Mouse (Mus musculus) midbrain, embryonic 11.5 days (tissue): ENCODE data around the gene Col27a1. TPM values are rescaled to one million over a fixed set of nuclear protein-coding genes. Genes with fewer than 3 reads are reported as not detected.

Source experiments
- ATAC-seq: fragments of 200-750 bp; cut with Nextera tagmentation; 2 replicates; pipeline ENCODE4 v1.8.0; 2017; ENCODE audit warnings: moderate TSS enrichment, moderate library complexity; ENCODE audit not compliant: low FRiP score
- DNase-seq: peaks from one replicate; pipeline ENCODE4 v3.0.0; 2015; ENCODE audit warnings: low spot score; ENCODE audit errors: missing footprints
- H3K27ac ChIP-seq: fragments of 300-500 bp; sonication (generic); 2 replicates; pipeline ENCODE4 v1.5.1; 2014; ENCODE audit warnings: low read depth, low read length
- H3K27me3 ChIP-seq: fragments of 300-500 bp; sonication (generic); 2 replicates; pipeline ENCODE4 v1.6.1; 2014; ENCODE audit warnings: mild to moderate bottlenecking, low read length, moderate library complexity, mixed read lengths; ENCODE audit not compliant: control insufficient read depth, insufficient read depth
- H3K36me3 ChIP-seq: fragments of 300-500 bp; sonication (generic); 2 replicates; pipeline ENCODE4 v1.6.1; 2014; ENCODE audit warnings: mild to moderate bottlenecking, low read length, moderate library complexity, mixed read lengths; ENCODE audit not compliant: control insufficient read depth, insufficient read depth
- H3K4me1 ChIP-seq: fragments of 300-500 bp; sonication (generic); 2 replicates; pipeline ENCODE4 v1.6.1; 2014; ENCODE audit warnings: low read length; ENCODE audit not compliant: control insufficient read depth, insufficient read depth
- H3K4me2 ChIP-seq: fragments of 300-500 bp; sonication (generic); 2 replicates; pipeline ENCODE4 v1.6.1; 2014; ENCODE audit warnings: mild to moderate bottlenecking, moderate library complexity
- H3K4me3 ChIP-seq: fragments of 300-500 bp; sonication (generic); 2 replicates; pipeline ENCODE4 v1.5.1; 2014; ENCODE audit warnings: low read depth, low read length
- H3K9ac ChIP-seq: fragments of 300-500 bp; sonication (generic); 2 replicates; pipeline ENCODE4 v1.6.1; 2014; ENCODE audit warnings: low read length
- H3K9me3 ChIP-seq: fragments of 300-500 bp; sonication (generic); 2 replicates; pipeline ENCODE4 v1.6.1; 2016; ENCODE audit warnings: low read length; ENCODE audit not compliant: control insufficient read depth
- WGBS: fragments of 180-500 bp; shearing (Covaris S2); extraction: QIAGEN DNeasy Blood & Tissue Kit; methylation state at CpG from one replicate; pipeline ENCODE4 v1.1.7; 2014; 5-methylcytosine and 5-hydroxymethylcytosine counted together
- polyA plus RNA-seq: library from polyadenylated mRNA; unstranded; fragments of >200 nt; fragmentation: Nextera tagmentation; extraction: Ambion mirVana; gene quantifications from 2 replicates; pipeline ENCODE4 v1.2.1, GENCODE M21; 2014

The Col27a1 gene
- polyA plus RNA-seq, 1 experiment from 2014 or later: 2.3 TPM

- no peak overlapping the region for H3K4me3 ChIP-seq
- H3K27me3 ChIP-seq: no peaks in the 10 kb centered on the region
- no peak for DNase-seq
- H3K4me2 ChIP-seq: no peak overlapping the region
- no peaks in the 10 kb centered on the region for H3K36me3 ChIP-seq
- no peaks in the 10 kb centered on the region for H3K9me3 ChIP-seq
- no peak overlapping the region for H3K27ac ChIP-seq
- 54% methylated on average over 2 of the region's 2 CpGs for WGBS
- H3K9ac ChIP-seq: no peak overlapping the region
- ATAC-seq: no peak
- peaks cover 15% of the 10 kb centered on the region for H3K4me1 ChIP-seq
Measured at GRCm38 (mm10) chr4:63232542-63233020, 18.8 kb downstream of the Col27a1 start.

GRCm38 (mm10) chr4:63233557-63234452 is 20.0 kb downstream of the Col27a1 start:
- Histone ChIP-seq H3K9me3 (no peaks in the 10 kb centered on the region), H3K4me1 (peaks cover 14% of the 10 kb centered on the region), H3K9ac (no peak overlapping the region), H3K4me2 (no peak overlapping the region), H3K4me3 (no peak overlapping the region), H3K27me3 (no peaks in the 10 kb centered on the region), H3K27ac (no peak overlapping the region), H3K36me3 (no peaks in the 10 kb centered on the region)
- DNase-seq: no peak
- no peak for ATAC-seq
- WGBS: 92% methylated on average over 7 of the region's 7 CpGs

- H3K4me2 ChIP-seq: no peak overlapping the region
- no peak for DNase-seq
- H3K27me3 ChIP-seq: no peaks in the 10 kb centered on the region
- no peaks in the 10 kb centered on the region for H3K9me3 ChIP-seq
- no peak overlapping the region for H3K4me3 ChIP-seq
- no peaks in the 10 kb centered on the region for H3K36me3 ChIP-seq
- 92% methylated on average over 5 of the region's 5 CpGs for WGBS
- ATAC-seq: no peak
- H3K9ac ChIP-seq: no peak overlapping the region
- H3K4me1 ChIP-seq: peaks cover 5% of the 10 kb centered on the region
- no peak overlapping the region for H3K27ac ChIP-seq
Measured at GRCm38 (mm10) chr4:63234852-63235251, 21.0 kb downstream of the Col27a1 start.

GRCm38 (mm10) chr4:63236235-63236634 is 22.4 kb downstream of the Col27a1 start:
- H3K4me2 ChIP-seq: no peak overlapping the region
- H3K27ac ChIP-seq: no peak overlapping the region
- ATAC-seq: 0 out of 2 replicates have a peak, but pooled peaks have one; percentile 36
- no peaks in the 10 kb centered on the region for H3K4me1 ChIP-seq
- H3K9me3 ChIP-seq: no peaks in the 10 kb centered on the region
- no peak for DNase-seq
- H3K9ac ChIP-seq: no peak overlapping the region
- 67% methylated on average over 2 of the region's 2 CpGs for WGBS
- no peaks in the 10 kb centered on the region for H3K27me3 ChIP-seq
- no peaks in the 10 kb centered on the region; the same call in 1 of the 2 replicates for H3K36me3 ChIP-seq
- H3K4me3 ChIP-seq: no peak overlapping the region

- H3K27me3 ChIP-seq: no peaks in the 10 kb centered on the region
- H3K9ac ChIP-seq: no peak overlapping the region
- ATAC-seq (no peak), DNase-seq (no peak)
- H3K27ac ChIP-seq: no peak overlapping the region
- H3K9me3 ChIP-seq: no peaks in the 10 kb centered on the region
- no peak overlapping the region for H3K4me2 ChIP-seq
- H3K36me3 ChIP-seq: no peaks in the 10 kb centered on the region; the same call in 1 of the 2 replicates
- H3K4me3 ChIP-seq: no peak overlapping the region
- whole genome bisulfite sequencing: 83% methylated on average over 3 of the region's 3 CpGs
- H3K4me1 ChIP-seq: no peaks in the 10 kb centered on the region
Measured at GRCm38 (mm10) chr4:63237225-63237624, 23.4 kb downstream of the Col27a1 start.

- H3K9ac ChIP-seq: no peak overlapping the region
- no peak overlapping the region for H3K27ac ChIP-seq
- ATAC-seq (no peak), DNase-seq (no peak)
- no peaks in the 10 kb centered on the region for H3K27me3 ChIP-seq
- H3K4me3 ChIP-seq: no peak overlapping the region
- no peak overlapping the region for H3K4me2 ChIP-seq
- H3K4me1 ChIP-seq: no peaks in the 10 kb centered on the region
- no peaks in the 10 kb centered on the region for H3K9me3 ChIP-seq
- 69% methylated on average over 7 of the region's 7 CpGs for WGBS
- H3K36me3 ChIP-seq: no peaks in the 10 kb centered on the region; the same call in 1 of the 2 replicates
Measured at GRCm38 (mm10) chr4:63238141-63238540, 24.3 kb downstream of the Col27a1 start.

GRCm38 (mm10) chr4:63238722-63239121 is 24.9 kb downstream of the Col27a1 start:
- ATAC-seq (no peak), DNase-seq (no peak)
- no peak overlapping the region for H3K4me3 ChIP-seq
- no peaks in the 10 kb centered on the region for H3K27me3 ChIP-seq
- H3K4me1 ChIP-seq: no peaks in the 10 kb centered on the region
- H3K9ac ChIP-seq: no peak overlapping the region
- no peaks in the 10 kb centered on the region for H3K9me3 ChIP-seq
- no peak overlapping the region for H3K4me2 ChIP-seq
- 81% methylated on average over 5 of the region's 5 CpGs for WGBS
- H3K36me3 ChIP-seq: no peaks in the 10 kb centered on the region; the same call in 1 of the 2 replicates
- H3K27ac ChIP-seq: no peak overlapping the region

- Histone ChIP-seq H3K36me3 (no peaks in the 10 kb centered on the region; the same call in 1 of the 2 replicates), H3K9ac (no peak overlapping the region), H3K27ac (no peak overlapping the region), H3K4me1 (no peaks in the 10 kb centered on the region), H3K9me3 (no peaks in the 10 kb centered on the region), H3K27me3 (no peaks in the 10 kb centered on the region), H3K4me2 (no peak overlapping the region), H3K4me3 (no peak overlapping the region)
- no peak for DNase-seq
- ATAC-seq: no peak
- WGBS: 94% methylated on average over 3 of the region's 3 CpGs
Measured at GRCm38 (mm10) chr4:63241031-63241430, 27.2 kb downstream of the Col27a1 start.

- DNase-seq (peak; percentile 61), ATAC-seq (no peak)
- Histone ChIP-seq H3K27ac (no peak overlapping the region), H3K4me1 (no peaks in the 10 kb centered on the region), H3K36me3 (no peaks in the 10 kb centered on the region), H3K4me2 (no peak overlapping the region), H3K9me3 (no peaks in the 10 kb centered on the region), H3K4me3 (no peak overlapping the region), H3K9ac (no peak overlapping the region), H3K27me3 (no peaks in the 10 kb centered on the region)
Measured at GRCm38 (mm10) chr4:63247991-63248390, 34.2 kb downstream of the Col27a1 start.
